Mouse (Mus musculus): ENCODE results near the gene Vmn1r51. TPM values are rescaled to one million over a fixed set of nuclear protein-coding genes. Genes with fewer than 3 reads are reported as not detected.
"Not testable (repeated sequence)": the region's sequence is repeated elsewhere in the genome, so short reads cannot be mapped to it uniquely, and the experiment has no call there.

Vmn1r51 gene
- not detected in 2 replicates for polyA plus RNA-seq (2015; fragmentation: Nextera tagmentation; extraction: Ambion mirVana)

DNA sequence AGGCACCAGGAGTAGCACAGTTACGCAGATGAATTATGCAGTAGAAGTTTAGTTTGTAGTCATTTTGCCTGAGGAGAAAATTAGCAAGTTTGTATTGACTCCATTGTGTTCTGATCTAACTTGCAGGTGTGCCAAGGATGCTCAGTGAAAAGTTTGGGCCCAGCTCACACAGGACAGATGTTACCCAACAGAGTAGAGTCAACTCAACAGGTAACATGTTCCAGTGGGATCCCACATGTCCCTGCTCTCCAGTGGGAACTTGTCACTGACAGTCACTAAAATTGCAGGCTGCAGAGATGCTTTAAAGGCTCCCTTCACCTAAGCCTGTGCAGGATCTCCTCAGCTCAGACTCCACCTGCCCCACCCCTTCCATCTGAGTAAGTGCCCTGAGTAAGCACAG lies at the start of gene Vmn1r51:
TSS of gene Vmn1r51 (plus strand) at position 301 of the 400 bp plus-strand sequence.
- H3K4me1 ChIP-seq: not testable (repeated sequence)

DNA sequence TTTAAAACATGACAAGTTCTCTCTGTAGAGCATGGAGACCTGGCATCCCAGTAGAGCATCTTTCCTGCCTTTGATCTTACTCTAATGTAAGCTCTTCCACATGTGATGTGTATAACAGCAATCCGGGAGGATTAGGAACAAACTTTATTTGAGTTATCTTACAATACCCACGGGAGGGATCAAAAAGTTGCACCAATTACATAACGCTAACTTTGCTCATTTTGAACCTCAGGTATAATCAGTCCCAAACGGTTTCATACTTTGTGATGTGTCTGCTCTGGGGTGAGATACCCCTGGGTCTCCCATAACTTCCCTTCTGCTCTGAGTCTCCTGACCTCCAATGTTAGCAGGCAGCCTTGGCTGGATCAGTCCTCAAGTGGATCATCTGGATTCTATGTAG lies 44.0 kb upstream of the Vmn1r51 start, which contains the start of gene Vmn1r49:
TSS of gene Vmn1r49 (minus strand) at position 101 of the 400 bp plus-strand sequence.
- Histone ChIP-seq H3K36me3 (no peaks in the 10 kb centered on the region), H3K27ac (no peak within 1 kb of the TSS), H3K9ac (no peak within 1 kb of the TSS), H3K4me1 (no peaks in the 10 kb centered on the region), H3K27me3 (no peaks in the 10 kb centered on the region), H3K9me3 (replicated peaks) (no peaks in the 10 kb centered on the region), H3K4me2 (no peak within 1 kb of the TSS), H3K4me3 (replicated peaks) (no peak within 1 kb of the TSS)
- 82% methylated on average over 4 of the region's 4 CpGs for WGBS
- no peak for ATAC-seq (replicated peaks; ENCODE audit: low FRiP score)

More for the DNA sequence above, at the start of gene Vmn1r51:
- H3K27me3 ChIP-seq; H3K27ac ChIP-seq; H3K36me3 ChIP-seq; H3K9ac ChIP-seq; H3K4me2 ChIP-seq; ATAC-seq (replicated peaks; ENCODE audit: low FRiP score); H3K9me3 ChIP-seq (replicated peaks); H3K4me3 ChIP-seq (replicated peaks): not testable (repeated sequence)
- WGBS: 86% methylated on average over 1 of the region's 1 CpGs

DNA sequence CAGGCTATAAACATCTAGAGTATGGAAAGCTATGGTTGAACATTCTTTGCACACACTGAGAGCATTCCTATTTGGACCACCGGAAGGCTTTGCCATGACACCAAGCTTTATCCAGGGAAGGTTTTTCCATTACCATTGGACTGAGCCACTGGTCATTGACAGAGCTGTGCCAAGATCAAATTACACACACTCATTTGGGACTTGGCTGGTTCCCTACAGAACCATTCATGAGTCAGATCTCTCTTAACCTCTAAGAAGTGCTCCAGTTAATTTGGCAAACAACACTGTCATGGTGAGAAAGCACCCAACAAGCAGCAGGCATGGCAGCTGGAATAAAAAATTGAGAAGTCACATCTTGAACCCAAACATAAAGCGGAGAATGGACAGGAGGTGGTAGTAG lies 21.8 kb upstream of the Vmn1r51 start:
- WGBS: 93% methylated on average over 2 of the region's 2 CpGs
- no peak overlapping the region for H3K27ac ChIP-seq

GRCm38 (mm10) chr6:90101130-90101529 lies 21.3 kb upstream of the Vmn1r51 start, which contains the start of gene Vmn1r50:
Gene Vmn1r50 (plus strand): TSS chr6:90101430.
- no peak within 1 kb of the TSS for H3K9ac ChIP-seq
- 0 out of 2 replicates have a peak, but pooled peaks cover 4% of the 10 kb centered on the region for H3K9me3 ChIP-seq (replicated peaks)
- H3K4me2 ChIP-seq: no peak within 1 kb of the TSS
- H3K36me3 ChIP-seq: no peaks in the 10 kb centered on the region
- H3K4me1 ChIP-seq: no peaks in the 10 kb centered on the region
- H3K27me3 ChIP-seq: no peaks in the 10 kb centered on the region
- ATAC-seq (replicated peaks; ENCODE audit: low FRiP score): no peak
- H3K27ac ChIP-seq: no peak within 1 kb of the TSS
- 64% methylated on average over 2 of the region's 2 CpGs for WGBS
- no peak within 1 kb of the TSS for H3K4me3 ChIP-seq (replicated peaks)

More for the DNA sequence above, 21.8 kb upstream of the Vmn1r51 start:
- Histone ChIP-seq H3K4me3 (replicated peaks) (no peak overlapping the region), H3K27me3 (no peaks in the 10 kb centered on the region), H3K4me1 (no peaks in the 10 kb centered on the region), H3K36me3 (no peaks in the 10 kb centered on the region), H3K4me2 (no peak overlapping the region), H3K9me3 (replicated peaks) (0 out of 2 replicates have a peak, but pooled peaks cover 4% of the 10 kb centered on the region), H3K9ac (no peak overlapping the region)
- ATAC-seq (replicated peaks; ENCODE audit: low FRiP score): no peak

DNA sequence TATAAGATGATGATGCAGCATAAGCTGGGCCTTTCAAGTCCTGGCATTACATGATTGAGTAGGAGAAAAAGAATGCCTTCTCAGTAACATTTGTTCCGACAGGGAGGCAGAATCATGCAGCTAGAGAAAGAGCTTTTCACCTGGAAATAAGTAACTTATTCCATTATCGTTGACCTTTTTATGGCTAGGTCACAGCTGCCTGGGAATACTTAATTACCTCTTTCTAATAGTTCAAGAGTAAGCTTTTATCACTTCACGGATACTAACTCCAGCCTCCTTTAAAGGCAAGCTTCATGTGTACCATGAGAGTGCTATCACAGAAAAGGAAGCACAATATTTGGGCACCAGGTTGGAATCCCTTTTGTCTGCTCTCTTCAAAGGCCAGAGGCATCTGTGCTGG lies 37.7 kb downstream of the Vmn1r51 start:
- WGBS: 60% methylated on average over 3 of the region's 3 CpGs
- Histone ChIP-seq H3K27ac (no peak overlapping the region), H3K4me2 (no peak overlapping the region), H3K36me3 (no peaks in the 10 kb centered on the region), H3K9ac (no peak overlapping the region), H3K27me3 (no peaks in the 10 kb centered on the region), H3K9me3 (replicated peaks) (no peaks in the 10 kb centered on the region), H3K4me3 (replicated peaks) (no peak overlapping the region), H3K4me1 (no peaks in the 10 kb centered on the region)
- peak; percentile 60; the same call in 1 of the 2 replicates for ATAC-seq (replicated peaks; ENCODE audit: low FRiP score)

DNA sequence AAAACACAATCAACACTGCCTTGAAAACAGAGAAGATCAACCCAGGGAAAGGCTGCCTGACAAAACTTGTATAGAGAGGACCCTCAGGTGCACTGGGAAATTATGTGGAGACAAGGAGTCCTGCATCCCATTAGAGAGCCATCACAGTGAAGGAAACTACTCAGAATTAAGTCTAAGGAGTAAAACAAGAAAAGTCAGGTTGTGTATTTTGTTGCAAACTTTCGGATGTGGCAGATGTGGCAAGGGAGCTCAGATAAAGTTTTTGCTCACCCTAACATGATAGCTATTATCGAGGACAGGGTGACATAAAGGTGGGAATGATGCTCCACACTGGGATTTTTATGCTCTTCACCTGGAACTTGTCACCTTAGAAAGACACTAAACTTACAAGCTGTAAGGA lies 52.1 kb downstream of the Vmn1r51 start, which contains the start of gene Vmn1r52:
TSS of gene Vmn1r52 (plus strand) at position 301 of the 400 bp plus-strand sequence.
- no peak within 1 kb of the TSS for H3K4me3 ChIP-seq (replicated peaks)
- H3K4me1 ChIP-seq: no peaks in the 10 kb centered on the region
- H3K4me2 ChIP-seq: no peak within 1 kb of the TSS
- H3K36me3 ChIP-seq: no peaks in the 10 kb centered on the region
- no peaks in the 10 kb centered on the region for H3K27me3 ChIP-seq
- H3K9me3 ChIP-seq (replicated peaks): no peaks in the 10 kb centered on the region
- H3K9ac ChIP-seq: no peak within 1 kb of the TSS
- H3K27ac ChIP-seq: no peak within 1 kb of the TSS
- WGBS: 66% methylated on average over 2 of the region's 2 CpGs
- ATAC-seq (replicated peaks; ENCODE audit: low FRiP score): no peak

Other genes with a start within 250 kb of the Vmn1r51 start
- gene Vmn1r42, start 246.2 kb upstream of the Vmn1r51 start, polyA plus RNA-seq (2015; fragmentation: Nextera tagmentation; extraction: Ambion mirVana): not detected in 2 replicates
- not detected in 2 replicates for gene Vmn1r43, start 246.2 kb upstream of the Vmn1r51 start, polyA plus RNA-seq (2015; fragmentation: Nextera tagmentation; extraction: Ambion mirVana)
- gene Vmn1r44, start 238.9 kb upstream of the Vmn1r51 start, polyA plus RNA-seq (2015; fragmentation: Nextera tagmentation; extraction: Ambion mirVana): not detected in 2 replicates
- not detected in 2 replicates for gene Vmn1r45, start 182.0 kb upstream of the Vmn1r51 start, polyA plus RNA-seq (2015; fragmentation: Nextera tagmentation; extraction: Ambion mirVana)
- not detected in 2 replicates for gene Vmn1r46, start 153.3 kb upstream of the Vmn1r51 start, polyA plus RNA-seq (2015; fragmentation: Nextera tagmentation; extraction: Ambion mirVana)
- gene Vmn1r47, start 106.4 kb upstream of the Vmn1r51 start, polyA plus RNA-seq (2015; fragmentation: Nextera tagmentation; extraction: Ambion mirVana): not detected in 2 replicates
- gene Vmn1r48, start 85.8 kb upstream of the Vmn1r51 start, polyA plus RNA-seq (2015; fragmentation: Nextera tagmentation; extraction: Ambion mirVana): not detected in 2 replicates
- not detected in 2 replicates for gene Vmn1r49, start 44.1 kb upstream of the Vmn1r51 start, polyA plus RNA-seq (2015; fragmentation: Nextera tagmentation; extraction: Ambion mirVana)
- not detected in 2 replicates for gene Vmn1r50, start 21.2 kb upstream of the Vmn1r51 start, polyA plus RNA-seq (2015; fragmentation: Nextera tagmentation; extraction: Ambion mirVana)
- not detected in 2 replicates for gene Vmn1r52, start 52.2 kb downstream of the Vmn1r51 start, polyA plus RNA-seq (2015; fragmentation: Nextera tagmentation; extraction: Ambion mirVana)
- not detected in 2 replicates for gene V1ra8, start 80.2 kb downstream of the Vmn1r51 start, polyA plus RNA-seq (2015; fragmentation: Nextera tagmentation; extraction: Ambion mirVana)
- not detected in 2 replicates for gene Vmn1r53, start 101.8 kb downstream of the Vmn1r51 start, polyA plus RNA-seq (2015; fragmentation: Nextera tagmentation; extraction: Ambion mirVana)
- gene Vmn1r54, start 123.7 kb downstream of the Vmn1r51 start, polyA plus RNA-seq (2015; fragmentation: Nextera tagmentation; extraction: Ambion mirVana): not detected in 2 replicates
- gene BC048671, start 178.6 kb downstream of the Vmn1r51 start, polyA plus RNA-seq (2015; fragmentation: Nextera tagmentation; extraction: Ambion mirVana): not detected in 2 replicates
- 4.9 and 5.6 TPM in 2 replicates for gene Chst13, start 202.6 kb downstream of the Vmn1r51 start, polyA plus RNA-seq (2015; fragmentation: Nextera tagmentation; extraction: Ambion mirVana)
- 0.17 and 0.44 TPM in 2 replicates for gene Uroc1, start 210.7 kb downstream of the Vmn1r51 start, polyA plus RNA-seq (2015; fragmentation: Nextera tagmentation; extraction: Ambion mirVana)
- gene Zxdc, start 246.9 kb downstream of the Vmn1r51 start, polyA plus RNA-seq (2015; fragmentation: Nextera tagmentation; extraction: Ambion mirVana): 8.9 and 9.1 TPM in 2 replicates

Measured in kidney, embryonic 15.5 days (tissue).